Mouse (Mus musculus): ENCODE results near the gene Zfp719. TPM values are rescaled to one million over a fixed set of nuclear protein-coding genes. Genes with fewer than 3 reads are reported as not detected.

Zfp719 gene
- polyA plus RNA-seq, 1 experiment from 2014 or later = 8.3 TPM

GRCm38 (mm10) chr7:43633940-43634339, 54.5 kb downstream of the Zfp719 start:
- H3K4me3 ChIP-seq (ENCODE audit: low read length) = no peak overlapping the region
- no peak overlapping the region for H3K27ac ChIP-seq (ENCODE audit: low read length)
- 45% methylated on average over 4 of the region's 4 CpGs for WGBS
- no peak overlapping the region for H3K4me2 ChIP-seq (ENCODE audit: low read depth, low read length)
- H3K9ac ChIP-seq (ENCODE audit: low read depth, low read length) = no peak overlapping the region
- H3K4me1 ChIP-seq (ENCODE audit: control insufficient read depth, insufficient read depth, low read length) = peaks cover 6% of the 10 kb centered on the region; the same call in 1 of the 2 replicates
- H3K36me3 ChIP-seq (ENCODE audit: control insufficient read depth, insufficient read depth, low read length) = no peaks in the 10 kb centered on the region
- no peaks in the 10 kb centered on the region for H3K9me3 ChIP-seq (ENCODE audit: control insufficient read depth, low read length)
- no peaks in the 10 kb centered on the region for H3K27me3 ChIP-seq (replicated peaks; ENCODE audit: control insufficient read depth, insufficient read depth, low read length)
- peak; percentile 62 for ATAC-seq

GRCm38 (mm10) chr7:43634500-43634899, 55.1 kb downstream of the Zfp719 start, which contains the start of gene Ceacam18:
TSS of gene Ceacam18 (plus strand) at chr7:43634707.
- Histone ChIP-seq H3K4me1 (ENCODE audit: control insufficient read depth, insufficient read depth, low read length) (peaks cover 6% of the 10 kb centered on the region; the same call in 1 of the 2 replicates), H3K27me3 (replicated peaks; ENCODE audit: control insufficient read depth, insufficient read depth, low read length) (no peaks in the 10 kb centered on the region), H3K9me3 (ENCODE audit: control insufficient read depth, low read length) (no peaks in the 10 kb centered on the region), H3K4me3 (ENCODE audit: low read length) (peak within 1 kb of the TSS; percentile 25; the same call in 1 of the 2 replicates), H3K4me2 (ENCODE audit: low read depth, low read length) (0 out of 2 replicates have a peak within 1 kb of the TSS, but pooled peaks have one; percentile 15), H3K36me3 (ENCODE audit: control insufficient read depth, insufficient read depth, low read length) (no peaks in the 10 kb centered on the region), H3K9ac (ENCODE audit: low read depth, low read length) (no peak within 1 kb of the TSS), H3K27ac (ENCODE audit: low read length) (peak within 1 kb of the TSS; percentile 49; the same call in 1 of the 2 replicates)
- WGBS = 43% methylated on average over 6 of the region's 6 CpGs
- peak; percentile 97 for ATAC-seq

- Histone ChIP-seq H3K9me3 (ENCODE audit: control insufficient read depth, low read length) (no peaks in the 10 kb centered on the region), H3K36me3 (ENCODE audit: control insufficient read depth, insufficient read depth, low read length) (no peaks in the 10 kb centered on the region), H3K4me2 (ENCODE audit: low read depth, low read length) (no peak overlapping the region), H3K4me3 (ENCODE audit: low read length) (no peak overlapping the region), H3K27me3 (replicated peaks; ENCODE audit: control insufficient read depth, insufficient read depth, low read length) (no peaks in the 10 kb centered on the region), H3K27ac (ENCODE audit: low read length) (no peak overlapping the region), H3K4me1 (ENCODE audit: control insufficient read depth, insufficient read depth, low read length) (peaks cover 6% of the 10 kb centered on the region; the same call in 1 of the 2 replicates), H3K9ac (ENCODE audit: low read depth, low read length) (no peak overlapping the region)
- ATAC-seq = peak; percentile 10; the same call in 1 of the 2 replicates
- 73% methylated on average over 2 of the region's 2 CpGs for WGBS
Observed at GRCm38 (mm10) chr7:43636194-43636593, 56.8 kb downstream of the Zfp719 start.

GRCm38 (mm10) chr7:43637118-43637517, 57.7 kb downstream of the Zfp719 start:
- Histone ChIP-seq H3K4me3 (ENCODE audit: low read length) (no peak overlapping the region), H3K9me3 (ENCODE audit: control insufficient read depth, low read length) (no peaks in the 10 kb centered on the region), H3K36me3 (ENCODE audit: control insufficient read depth, insufficient read depth, low read length) (no peaks in the 10 kb centered on the region), H3K27me3 (replicated peaks; ENCODE audit: control insufficient read depth, insufficient read depth, low read length) (no peaks in the 10 kb centered on the region), H3K4me1 (ENCODE audit: control insufficient read depth, insufficient read depth, low read length) (peaks cover 6% of the 10 kb centered on the region; the same call in 1 of the 2 replicates), H3K27ac (ENCODE audit: low read length) (no peak overlapping the region), H3K4me2 (ENCODE audit: low read depth, low read length) (no peak overlapping the region), H3K9ac (ENCODE audit: low read depth, low read length) (no peak overlapping the region)
- no peak for ATAC-seq
- 84% methylated on average over 1 of the region's 1 CpGs for WGBS

- 74% methylated on average over 5 of the region's 5 CpGs for WGBS
- Histone ChIP-seq H3K9me3 (ENCODE audit: control insufficient read depth, low read length) (no peaks in the 10 kb centered on the region), H3K4me2 (ENCODE audit: low read depth, low read length) (no peak overlapping the region), H3K27me3 (replicated peaks; ENCODE audit: control insufficient read depth, insufficient read depth, low read length) (no peaks in the 10 kb centered on the region), H3K9ac (ENCODE audit: low read depth, low read length) (no peak overlapping the region), H3K4me1 (ENCODE audit: control insufficient read depth, insufficient read depth, low read length) (no peaks in the 10 kb centered on the region), H3K36me3 (ENCODE audit: control insufficient read depth, insufficient read depth, low read length) (no peaks in the 10 kb centered on the region), H3K27ac (ENCODE audit: low read length) (no peak overlapping the region), H3K4me3 (ENCODE audit: low read length) (no peak overlapping the region)
- no peak for ATAC-seq
Observed at GRCm38 (mm10) chr7:43642587-43642986, 63.2 kb downstream of the Zfp719 start.

Other genes with a start within 250 kb of the Zfp719 start
- gene Siglecf, start 228.3 kb upstream of the Zfp719 start, polyA plus RNA-seq (2015; fragmentation: Nextera tagmentation; extraction: Ambion mirVana) = 0.46 and 0.54 TPM in 2 replicates
- 0.27 and 0.39 TPM in 2 replicates for gene Siglecg, start 171.4 kb upstream of the Zfp719 start, polyA plus RNA-seq (2015; fragmentation: Nextera tagmentation; extraction: Ambion mirVana)
- 0.26 and 0.61 TPM in 2 replicates for gene Lim2, start 151.9 kb upstream of the Zfp719 start, polyA plus RNA-seq (2015; fragmentation: Nextera tagmentation; extraction: Ambion mirVana)
- gene Nkg7, start 142.5 kb upstream of the Zfp719 start, polyA plus RNA-seq (2015; fragmentation: Nextera tagmentation; extraction: Ambion mirVana) = 4.1 and 4.3 TPM in 2 replicates
- not detected in 2 replicates for gene Cldnd2, start 138.8 kb upstream of the Zfp719 start, polyA plus RNA-seq (2015; fragmentation: Nextera tagmentation; extraction: Ambion mirVana)
- gene Etfb, start 135.5 kb upstream of the Zfp719 start, polyA plus RNA-seq (2015; fragmentation: Nextera tagmentation; extraction: Ambion mirVana) = 551 and 568 TPM in 2 replicates
- 0.20 and 0.32 TPM in 2 replicates for gene Gm45233, start 135.5 kb upstream of the Zfp719 start, polyA plus RNA-seq (2015; fragmentation: Nextera tagmentation; extraction: Ambion mirVana)
- 2.7 and 2.8 TPM in 2 replicates for gene Vsig10l, start 116.5 kb upstream of the Zfp719 start, polyA plus RNA-seq (2015; fragmentation: Nextera tagmentation; extraction: Ambion mirVana)
- gene Iglon5, start 89.5 kb upstream of the Zfp719 start, polyA plus RNA-seq (2015; fragmentation: Nextera tagmentation; extraction: Ambion mirVana) = 0.33 and 0.38 TPM in 2 replicates
- not detected in 2 replicates for gene 4931406B18Rik, start 73.7 kb upstream of the Zfp719 start, polyA plus RNA-seq (2015; fragmentation: Nextera tagmentation; extraction: Ambion mirVana)
- 2.3 TPM in 2 replicates for gene Cd33, start 35.2 kb upstream of the Zfp719 start, polyA plus RNA-seq (2015; fragmentation: Nextera tagmentation; extraction: Ambion mirVana)
- 2.2 and 2.4 TPM in 2 replicates for gene Zfp658, start 17.4 kb upstream of the Zfp719 start, polyA plus RNA-seq (2015; fragmentation: Nextera tagmentation; extraction: Ambion mirVana)
- not detected in 2 replicates for gene Zfp819, start 27.6 kb downstream of the Zfp719 start, polyA plus RNA-seq (2015; fragmentation: Nextera tagmentation; extraction: Ambion mirVana)
- gene Ceacam18, start 55.1 kb downstream of the Zfp719 start, polyA plus RNA-seq (2015; fragmentation: Nextera tagmentation; extraction: Ambion mirVana) = 9.9 and 10.1 TPM in 2 replicates
- 1.6 TPM in 2 replicates for gene Siglece, start 80.6 kb downstream of the Zfp719 start, polyA plus RNA-seq (2015; fragmentation: Nextera tagmentation; extraction: Ambion mirVana)
- gene Ctu1, start 92.4 kb downstream of the Zfp719 start, polyA plus RNA-seq (2015; fragmentation: Nextera tagmentation; extraction: Ambion mirVana) = 11.2 and 11.7 TPM in 2 replicates
- 0.11 and 0.33 TPM in 2 replicates for gene Klk14, start 110.8 kb downstream of the Zfp719 start, polyA plus RNA-seq (2015; fragmentation: Nextera tagmentation; extraction: Ambion mirVana)
- gene Klk13, start 133.0 kb downstream of the Zfp719 start, polyA plus RNA-seq (2015; fragmentation: Nextera tagmentation; extraction: Ambion mirVana) = 0.27 and 0.33 TPM in 2 replicates
- gene Klk12, start 189.3 kb downstream of the Zfp719 start, polyA plus RNA-seq (2015; fragmentation: Nextera tagmentation; extraction: Ambion mirVana) = not detected in 2 replicates
- 0.75 and 1.7 TPM in 2 replicates for gene Klk11, start 195.0 kb downstream of the Zfp719 start, polyA plus RNA-seq (2015; fragmentation: Nextera tagmentation; extraction: Ambion mirVana)
- 2.5 and 6.3 TPM in 2 replicates for gene Klk10, start 201.4 kb downstream of the Zfp719 start, polyA plus RNA-seq (2015; fragmentation: Nextera tagmentation; extraction: Ambion mirVana)
- 0.15 TPM in 1 of 2 replicates, not detected in the other for gene Klk9, start 212.3 kb downstream of the Zfp719 start, polyA plus RNA-seq (2015; fragmentation: Nextera tagmentation; extraction: Ambion mirVana)
- gene Klk8, start 218.0 kb downstream of the Zfp719 start, polyA plus RNA-seq (2015; fragmentation: Nextera tagmentation; extraction: Ambion mirVana) = 9.4 and 12.9 TPM in 2 replicates
- not detected in 2 replicates for gene Klk7, start 231.7 kb downstream of the Zfp719 start, polyA plus RNA-seq (2015; fragmentation: Nextera tagmentation; extraction: Ambion mirVana)
- 0.10 TPM in 1 of 2 replicates, not detected in the other for gene Klk6, start 244.9 kb downstream of the Zfp719 start, polyA plus RNA-seq (2015; fragmentation: Nextera tagmentation; extraction: Ambion mirVana)

Measured in intestine, embryonic 16.5 days (tissue).